Mouse (Mus musculus): ENCODE results near the gene Dennd5a. TPM values are rescaled to one million over a fixed set of nuclear protein-coding genes. Genes with fewer than 3 reads are reported as not detected.
A peak's percentile ranks its signal among the peaks of the same experiment; 100 is the strongest.
"Not testable (repeated sequence)": the region's sequence is repeated elsewhere in the genome, so short reads cannot be mapped to it uniquely, and the experiment has no call there.

The Dennd5a gene
- polyA plus RNA-seq, 1 experiment from 2014 or later, result 6.7 TPM

- Histone ChIP-seq H3K4me1 (replicated peaks) (peaks cover 28% of the 10 kb centered on the region), H3K4me2 (peak within 1 kb of the TSS; percentile 90), H3K4me3 (replicated peaks) (peak within 1 kb of the TSS; percentile 76), H3K9ac (peak within 1 kb of the TSS; percentile 85), H3K27ac (peak within 1 kb of the TSS; percentile 86)
- DNase-seq, result peak; percentile 29
- not testable (repeated sequence) for ATAC-seq (ENCODE audit: low read depth); H3K36me3 ChIP-seq; H3K9me3 ChIP-seq (replicated peaks); H3K27me3 ChIP-seq
- 27% methylated on average over 6 of the region's 6 CpGs for WGBS (ENCODE audit: insufficient replicate concordance)
Observed at GRCm38 (mm10) chr7:109986775-109987174, 26.5 kb upstream of the Dennd5a start, which contains the start of gene Tmem41b. Gene Tmem41b, minus strand, starts transcription at chr7:109986929.

GRCm38 (mm10) chr7:109986133-109986669, 25.9 kb upstream of the Dennd5a start:
- H3K27ac ChIP-seq, result peak overlapping the region; percentile 86
- WGBS (ENCODE audit: insufficient replicate concordance), result under 1% methylated on average over 43 of the region's 43 CpGs
- H3K36me3 ChIP-seq, result peaks cover 13% of the 10 kb centered on the region
- no peaks in the 10 kb centered on the region for H3K9me3 ChIP-seq (replicated peaks)
- H3K27me3 ChIP-seq, result no peaks in the 10 kb centered on the region; the same call in 1 of the 2 replicates
- H3K4me1 ChIP-seq (replicated peaks), result peaks cover 28% of the 10 kb centered on the region
- H3K4me2 ChIP-seq, result peak overlapping the region; percentile 90
- ATAC-seq (ENCODE audit: low read depth), result peak; percentile 98
- peak overlapping the region; percentile 76 for H3K4me3 ChIP-seq (replicated peaks)
- H3K9ac ChIP-seq, result peak overlapping the region; percentile 85
- DNase-seq, result peak; percentile 100

DNA sequence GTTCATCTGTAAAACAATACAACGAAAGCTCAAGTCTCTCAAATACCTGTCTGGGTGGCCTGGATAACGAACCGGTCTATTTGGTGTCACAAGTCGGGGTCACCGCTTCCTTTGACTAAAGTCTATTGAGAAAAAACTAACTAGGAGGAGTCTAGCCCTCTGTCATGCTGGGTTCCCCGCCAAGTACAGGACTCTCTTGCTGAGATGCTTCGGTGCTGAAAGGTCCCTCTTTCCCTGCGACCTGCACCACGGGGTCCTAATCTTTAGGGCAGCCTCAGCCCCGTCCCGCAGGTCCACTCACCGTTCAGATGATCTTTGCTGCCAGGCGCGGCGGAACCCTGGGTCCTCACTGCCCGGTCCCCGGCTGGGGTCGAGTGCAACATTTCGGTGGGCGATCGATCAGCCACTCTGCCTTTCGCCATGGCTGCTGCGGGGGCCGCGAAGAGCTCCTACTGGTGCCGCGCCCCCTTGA, 25.4 kb upstream of the Dennd5a start:
- H3K36me3 ChIP-seq, result peaks cover 13% of the 10 kb centered on the region
- under 1% methylated on average over 27 of the region's 27 CpGs for WGBS (ENCODE audit: insufficient replicate concordance)
- peak overlapping the region; percentile 83 for H3K27ac ChIP-seq
- peaks cover 28% of the 10 kb centered on the region for H3K4me1 ChIP-seq (replicated peaks)
- peak overlapping the region; percentile 85 for H3K9ac ChIP-seq
- ATAC-seq (ENCODE audit: low read depth) (peak; percentile 32), DNase-seq (no peak)
- no peaks in the 10 kb centered on the region for H3K27me3 ChIP-seq
- H3K4me3 ChIP-seq (replicated peaks), result peak overlapping the region; percentile 76
- H3K9me3 ChIP-seq (replicated peaks), result no peaks in the 10 kb centered on the region
- peak overlapping the region; percentile 90 for H3K4me2 ChIP-seq

DNA sequence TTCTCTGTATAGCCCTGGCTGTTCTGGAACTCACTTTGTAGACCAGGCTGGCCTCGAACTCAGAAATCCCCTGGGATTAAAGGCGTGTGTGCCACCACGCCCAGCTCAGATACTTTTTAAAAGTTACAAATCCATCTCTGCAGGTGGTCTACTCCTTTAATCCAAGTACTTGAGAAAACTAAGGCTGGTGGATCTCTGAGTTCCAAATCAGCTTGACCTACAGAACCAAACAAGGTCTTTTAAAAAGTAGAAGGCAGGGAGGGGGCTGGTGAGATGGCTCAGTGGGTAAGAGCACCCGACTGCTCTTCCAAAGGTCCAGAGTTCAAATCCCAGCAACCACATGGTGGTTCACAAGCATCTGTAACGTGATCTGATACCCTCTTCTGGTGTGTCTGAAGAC, 24.3 kb upstream of the Dennd5a start:
- peak overlapping the region; percentile 90 for H3K4me2 ChIP-seq

GRCm38 (mm10) chr7:109977131-109977530, 16.9 kb upstream of the Dennd5a start:
- H3K27me3 ChIP-seq; H3K9me3 ChIP-seq (replicated peaks); ATAC-seq (ENCODE audit: low read depth); H3K4me1 ChIP-seq (replicated peaks); H3K4me2 ChIP-seq; H3K27ac ChIP-seq; H3K9ac ChIP-seq; H3K4me3 ChIP-seq (replicated peaks); DNase-seq: not testable (repeated sequence)
- H3K36me3 ChIP-seq, result peaks cover 64% of the 10 kb centered on the region
- WGBS (ENCODE audit: insufficient replicate concordance), result 70% methylated on average over 5 of the region's 5 CpGs

More for the DNA sequence above, 24.3 kb upstream of the Dennd5a start:
- H3K27ac ChIP-seq; ATAC-seq (ENCODE audit: low read depth); DNase-seq; H3K9me3 ChIP-seq (replicated peaks); H3K27me3 ChIP-seq: not testable (repeated sequence)
- 75% methylated on average over 5 of the region's 5 CpGs for WGBS (ENCODE audit: insufficient replicate concordance)
- peak overlapping the region; percentile 85; the same call in 1 of the 2 replicates for H3K9ac ChIP-seq
- H3K4me3 ChIP-seq (replicated peaks), result peak overlapping the region; percentile 76
- peaks cover 22% of the 10 kb centered on the region for H3K36me3 ChIP-seq
- H3K4me1 ChIP-seq (replicated peaks), result peaks cover 28% of the 10 kb centered on the region

DNA sequence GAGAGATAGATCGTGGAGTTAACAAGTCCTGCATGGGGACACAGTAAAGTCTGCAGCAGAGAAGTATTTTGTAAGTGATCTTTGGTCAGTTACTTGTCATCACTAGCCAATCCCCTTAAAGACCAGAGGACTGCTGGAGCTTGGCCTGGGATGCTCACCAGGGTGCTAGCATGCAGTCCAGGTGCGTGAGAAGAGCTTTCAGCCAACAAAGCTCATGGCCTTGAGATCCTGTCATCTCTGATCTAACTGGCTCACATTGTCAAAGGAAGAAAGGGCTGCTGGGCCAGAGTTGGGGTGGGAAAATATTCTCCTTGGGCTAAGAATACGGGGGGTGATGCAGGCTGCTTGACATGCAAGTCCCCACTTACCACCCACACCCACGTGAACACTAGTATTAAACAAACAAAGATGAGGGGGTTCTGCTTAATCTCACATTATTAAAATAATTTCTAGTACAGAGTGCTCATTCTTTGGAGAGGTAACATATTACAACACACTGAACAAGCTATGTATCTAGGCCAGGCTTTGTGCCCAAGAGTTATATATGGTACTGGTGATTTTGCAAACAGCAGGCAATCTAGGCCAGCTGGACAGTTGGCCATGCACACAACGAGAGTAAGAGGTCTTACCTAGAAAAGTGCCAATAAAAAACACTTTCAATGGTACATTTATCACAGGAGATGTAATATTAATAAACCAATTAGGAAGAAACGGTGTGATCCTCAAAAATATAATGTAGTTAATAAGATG, 15.9 kb upstream of the Dennd5a start:
- Histone ChIP-seq H3K4me1 (replicated peaks) (no peaks in the 10 kb centered on the region), H3K36me3 (peaks cover 57% of the 10 kb centered on the region), H3K9me3 (replicated peaks) (no peaks in the 10 kb centered on the region), H3K4me2 (no peak overlapping the region), H3K27ac (no peak overlapping the region), H3K9ac (no peak overlapping the region), H3K4me3 (replicated peaks) (no peak overlapping the region), H3K27me3 (no peaks in the 10 kb centered on the region)
- ATAC-seq (ENCODE audit: low read depth) (no peak), DNase-seq (no peak)
- WGBS (ENCODE audit: insufficient replicate concordance), result 80% methylated on average over 6 of the region's 6 CpGs

DNA sequence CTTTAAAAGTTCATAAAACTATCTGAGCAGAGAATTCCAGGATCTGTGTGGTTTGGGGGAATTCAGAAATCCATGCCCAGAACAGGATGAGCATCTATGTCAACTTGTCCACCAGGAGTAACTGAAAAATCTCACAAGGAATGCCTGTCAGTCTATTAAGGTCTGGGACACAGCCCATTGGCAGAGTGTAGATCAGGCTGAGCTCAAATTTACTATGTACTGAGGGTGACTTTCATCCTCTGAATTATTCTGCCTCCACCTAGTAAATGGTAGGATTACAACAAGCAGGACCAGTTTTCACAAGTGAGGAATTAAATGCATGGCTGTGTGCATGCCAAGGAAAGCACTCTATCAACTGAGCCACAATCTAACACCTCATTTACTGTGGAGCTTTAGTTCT, 9.3 kb upstream of the Dennd5a start:
- Histone ChIP-seq H3K4me1 (replicated peaks) (no peaks in the 10 kb centered on the region; the same call in 1 of the 2 replicates), H3K4me2 (no peak overlapping the region), H3K27ac (no peak overlapping the region), H3K36me3 (0 out of 2 replicates have a peak, but pooled peaks cover 9% of the 10 kb centered on the region), H3K4me3 (replicated peaks) (no peak overlapping the region), H3K9ac (no peak overlapping the region), H3K9me3 (replicated peaks) (no peaks in the 10 kb centered on the region), H3K27me3 (no peaks in the 10 kb centered on the region)
- no peak for DNase-seq
- no peak for ATAC-seq (ENCODE audit: low read depth)

- H3K4me2 ChIP-seq, result no peak overlapping the region
- no peak overlapping the region for H3K9ac ChIP-seq
- H3K4me1 ChIP-seq (replicated peaks), result no peaks in the 10 kb centered on the region; the same call in 1 of the 2 replicates
- DNase-seq (no peak), ATAC-seq (ENCODE audit: low read depth) (no peak)
- H3K4me3 ChIP-seq (replicated peaks), result no peak overlapping the region
- 13% methylated on average over 2 of the region's 2 CpGs for WGBS (ENCODE audit: insufficient replicate concordance)
- H3K36me3 ChIP-seq, result 0 out of 2 replicates have a peak, but pooled peaks cover 9% of the 10 kb centered on the region
- no peak overlapping the region for H3K27ac ChIP-seq
- H3K27me3 ChIP-seq, result no peaks in the 10 kb centered on the region
- H3K9me3 ChIP-seq (replicated peaks), result no peaks in the 10 kb centered on the region
Observed at GRCm38 (mm10) chr7:109968924-109969450, 8.7 kb upstream of the Dennd5a start.

GRCm38 (mm10) chr7:109967805-109968579, 7.7 kb upstream of the Dennd5a start:
- H3K4me1 ChIP-seq (replicated peaks), result no peaks in the 10 kb centered on the region; the same call in 1 of the 2 replicates
- H3K9ac ChIP-seq, result no peak overlapping the region
- H3K4me2 ChIP-seq, result no peak overlapping the region
- H3K27me3 ChIP-seq, result no peaks in the 10 kb centered on the region
- H3K27ac ChIP-seq, result no peak overlapping the region
- no peak overlapping the region for H3K4me3 ChIP-seq (replicated peaks)
- ATAC-seq (ENCODE audit: low read depth), result no peak
- H3K9me3 ChIP-seq (replicated peaks), result peaks cover 4% of the 10 kb centered on the region; the same call in 1 of the 2 replicates
- no peak for DNase-seq
- H3K36me3 ChIP-seq, result 0 out of 2 replicates have a peak, but pooled peaks cover 6% of the 10 kb centered on the region
- 54% methylated on average over 11 of the region's 11 CpGs for WGBS (ENCODE audit: insufficient replicate concordance)

DNA sequence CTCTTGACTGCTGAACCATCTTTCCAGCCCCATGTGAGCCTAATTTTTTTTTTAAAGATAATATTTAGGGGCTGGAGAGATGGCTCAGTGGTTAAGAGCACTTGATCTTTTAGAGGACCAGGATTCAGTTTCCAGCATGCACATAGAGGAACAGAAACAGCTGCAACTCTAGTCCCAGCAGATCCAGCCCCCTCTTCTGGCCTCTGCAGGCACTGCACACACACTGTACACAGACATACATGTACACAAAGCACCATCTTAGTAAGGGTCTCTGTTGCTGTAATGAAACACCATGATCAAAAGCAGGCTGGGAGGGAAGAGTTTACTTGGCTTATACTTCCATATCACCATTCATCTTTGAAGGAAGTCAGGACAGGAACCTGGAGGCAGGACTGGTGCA, 5.4 kb upstream of the Dennd5a start:
- no peak overlapping the region for H3K27ac ChIP-seq
- no peak overlapping the region for H3K9ac ChIP-seq
- ATAC-seq (ENCODE audit: low read depth) (no peak), DNase-seq (no peak)
- peaks cover 2% of the 10 kb centered on the region; the same call in 1 of the 2 replicates for H3K27me3 ChIP-seq
- peaks cover 4% of the 10 kb centered on the region; the same call in 1 of the 2 replicates for H3K9me3 ChIP-seq (replicated peaks)
- H3K4me3 ChIP-seq (replicated peaks), result no peak overlapping the region
- no peaks in the 10 kb centered on the region for H3K36me3 ChIP-seq
- H3K4me2 ChIP-seq, result no peak overlapping the region
- peaks cover 5% of the 10 kb centered on the region for H3K4me1 ChIP-seq (replicated peaks)

- Histone ChIP-seq H3K4me3 (replicated peaks) (no peak overlapping the region), H3K4me1 (replicated peaks) (peaks cover 17% of the 10 kb centered on the region), H3K27me3 (peaks cover 2% of the 10 kb centered on the region; the same call in 1 of the 2 replicates), H3K9me3 (replicated peaks) (peaks cover 4% of the 10 kb centered on the region; the same call in 1 of the 2 replicates), H3K36me3 (no peaks in the 10 kb centered on the region), H3K9ac (no peak overlapping the region), H3K27ac (no peak overlapping the region), H3K4me2 (no peak overlapping the region)
- no peak for DNase-seq
- no peak for ATAC-seq (ENCODE audit: low read depth)
- WGBS (ENCODE audit: insufficient replicate concordance), result 73% methylated on average over 4 of the region's 4 CpGs
Observed at GRCm38 (mm10) chr7:109963707-109964106, 3.4 kb upstream of the Dennd5a start.
